Mouse (Mus musculus): ENCODE results near the gene Gpr62. TPM values are rescaled to one million over a fixed set of nuclear protein-coding genes. Genes with fewer than 3 reads are reported as not detected.

The Gpr62 gene
- polyA plus RNA-seq, 1 experiment from 2014 or later = 0.41 TPM

- WGBS = 35% methylated on average over 9 of the region's 9 CpGs
- H3K4me1 ChIP-seq (replicated peaks) = peaks cover 46% of the 10 kb centered on the region
- no peak for ATAC-seq (ENCODE audit: insufficient number of reproducible peaks, low FRiP score)
Observed at GRCm38 (mm10) chr9:106447951-106448350, 17.8 kb downstream of the Gpr62 start.

GRCm38 (mm10) chr9:106447348-106447747 lies 18.4 kb downstream of the Gpr62 start, which contains the start of the genes Abhd14b and Abhd14a:
Gene Abhd14b (plus strand): TSS chr9:106447459.
Gene Abhd14a (minus strand): TSS chr9:106447678.
- ATAC-seq (ENCODE audit: insufficient number of reproducible peaks, low FRiP score) = peak; percentile 84
- 0% methylated on average over 24 of the region's 24 CpGs for WGBS

More at GRCm38 (mm10) chr9:106447951-106448350, 17.8 kb downstream of the Gpr62 start:
- peak overlapping the region; percentile 79 for H3K4me2 ChIP-seq
- H3K9me3 ChIP-seq (replicated peaks) = no peaks in the 10 kb centered on the region
- no peaks in the 10 kb centered on the region for H3K27me3 ChIP-seq (replicated peaks)
- H3K36me3 ChIP-seq = no peaks in the 10 kb centered on the region
- H3K9ac ChIP-seq = peak overlapping the region; percentile 63
- peak overlapping the region; percentile 38; the same call in 1 of the 2 replicates for H3K27ac ChIP-seq (ENCODE audit: poor library complexity, severe bottlenecking)
- H3K4me3 ChIP-seq = peak overlapping the region; percentile 54

GRCm38 (mm10) chr9:106444836-106445235 lies 20.9 kb downstream of the Gpr62 start:
- Histone ChIP-seq H3K4me1 (replicated peaks) (peaks cover 19% of the 10 kb centered on the region), H3K27me3 (replicated peaks) (no peaks in the 10 kb centered on the region), H3K4me3 (no peak overlapping the region), H3K4me2 (no peak overlapping the region), H3K9ac (no peak overlapping the region), H3K36me3 (no peaks in the 10 kb centered on the region), H3K27ac (ENCODE audit: poor library complexity, severe bottlenecking) (no peak overlapping the region), H3K9me3 (replicated peaks) (no peaks in the 10 kb centered on the region)
- no peak for ATAC-seq (ENCODE audit: insufficient number of reproducible peaks, low FRiP score)
- 74% methylated on average over 4 of the region's 4 CpGs for WGBS

More at GRCm38 (mm10) chr9:106447348-106447747, 18.4 kb downstream of the Gpr62 start, which contains the start of the genes Abhd14b and Abhd14a:
- no peaks in the 10 kb centered on the region for H3K27me3 ChIP-seq (replicated peaks)
- H3K36me3 ChIP-seq = no peaks in the 10 kb centered on the region
- no peaks in the 10 kb centered on the region for H3K9me3 ChIP-seq (replicated peaks)
- peak within 1 kb of the TSS; percentile 63 for H3K9ac ChIP-seq
- H3K27ac ChIP-seq (ENCODE audit: poor library complexity, severe bottlenecking) = peak within 1 kb of the TSS; percentile 40
- peaks cover 40% of the 10 kb centered on the region for H3K4me1 ChIP-seq (replicated peaks)
- peak within 1 kb of the TSS; percentile 79 for H3K4me2 ChIP-seq
- peak within 1 kb of the TSS; percentile 54 for H3K4me3 ChIP-seq

GRCm38 (mm10) chr9:106442680-106443079 lies 23.1 kb downstream of the Gpr62 start:
- Histone ChIP-seq H3K4me1 (replicated peaks) (peaks cover 11% of the 10 kb centered on the region), H3K27ac (ENCODE audit: poor library complexity, severe bottlenecking) (no peak overlapping the region), H3K9ac (no peak overlapping the region), H3K4me3 (no peak overlapping the region), H3K4me2 (no peak overlapping the region), H3K27me3 (replicated peaks) (no peaks in the 10 kb centered on the region), H3K36me3 (no peaks in the 10 kb centered on the region), H3K9me3 (replicated peaks) (no peaks in the 10 kb centered on the region)
- 69% methylated on average over 5 of the region's 5 CpGs for WGBS
- no peak for ATAC-seq (ENCODE audit: insufficient number of reproducible peaks, low FRiP score)

GRCm38 (mm10) chr9:106436566-106436965 lies 29.2 kb downstream of the Gpr62 start:
- H3K4me2 ChIP-seq = no peak overlapping the region
- H3K4me3 ChIP-seq = no peak overlapping the region
- H3K27me3 ChIP-seq (replicated peaks) = no peaks in the 10 kb centered on the region
- no peak overlapping the region for H3K9ac ChIP-seq
- WGBS = 81% methylated on average over 9 of the region's 9 CpGs
- H3K27ac ChIP-seq (ENCODE audit: poor library complexity, severe bottlenecking) = no peak overlapping the region
- H3K4me1 ChIP-seq (replicated peaks) = peaks cover 32% of the 10 kb centered on the region
- H3K9me3 ChIP-seq (replicated peaks) = no peaks in the 10 kb centered on the region
- H3K36me3 ChIP-seq = peaks cover 34% of the 10 kb centered on the region
- ATAC-seq (ENCODE audit: insufficient number of reproducible peaks, low FRiP score) = no peak

GRCm38 (mm10) chr9:106433389-106433788 lies 32.3 kb downstream of the Gpr62 start:
- no peak for ATAC-seq (ENCODE audit: insufficient number of reproducible peaks, low FRiP score)
- Histone ChIP-seq H3K4me3 (no peak overlapping the region), H3K27ac (ENCODE audit: poor library complexity, severe bottlenecking) (no peak overlapping the region), H3K4me1 (replicated peaks) (peaks cover 37% of the 10 kb centered on the region), H3K36me3 (peaks cover 43% of the 10 kb centered on the region), H3K9me3 (replicated peaks) (no peaks in the 10 kb centered on the region), H3K9ac (peak overlapping the region; percentile 3; the same call in 1 of the 2 replicates), H3K4me2 (no peak overlapping the region), H3K27me3 (replicated peaks) (no peaks in the 10 kb centered on the region)
- 75% methylated on average over 7 of the region's 7 CpGs for WGBS

- peak overlapping the region; percentile 97 for H3K27ac ChIP-seq (ENCODE audit: poor library complexity, severe bottlenecking)
- 2% methylated on average over 4 of the region's 4 CpGs for WGBS
- peak overlapping the region; percentile 79 for H3K4me2 ChIP-seq
- no peaks in the 10 kb centered on the region for H3K9me3 ChIP-seq (replicated peaks)
- peak overlapping the region; percentile 99 for H3K9ac ChIP-seq
- H3K4me1 ChIP-seq (replicated peaks) = peaks cover 24% of the 10 kb centered on the region
- H3K36me3 ChIP-seq = peaks cover 38% of the 10 kb centered on the region
- peak overlapping the region; percentile 95 for H3K4me3 ChIP-seq
- ATAC-seq (ENCODE audit: insufficient number of reproducible peaks, low FRiP score) = no peak
- H3K27me3 ChIP-seq (replicated peaks) = no peaks in the 10 kb centered on the region
Observed at GRCm38 (mm10) chr9:106430015-106430264, 35.8 kb downstream of the Gpr62 start.

- Histone ChIP-seq H3K36me3 (peaks cover 36% of the 10 kb centered on the region), H3K9me3 (replicated peaks) (no peaks in the 10 kb centered on the region), H3K4me2 (peak within 1 kb of the TSS; percentile 79), H3K9ac (peak within 1 kb of the TSS; percentile 99), H3K27me3 (replicated peaks) (no peaks in the 10 kb centered on the region), H3K4me1 (replicated peaks) (peaks cover 24% of the 10 kb centered on the region), H3K27ac (ENCODE audit: poor library complexity, severe bottlenecking) (peak within 1 kb of the TSS; percentile 97), H3K4me3 (peak within 1 kb of the TSS; percentile 95)
- under 1% methylated on average over 55 of the region's 55 CpGs for WGBS
- ATAC-seq (ENCODE audit: insufficient number of reproducible peaks, low FRiP score) = peak; percentile 89
Observed at GRCm38 (mm10) chr9:106429221-106430014, 36.3 kb downstream of the Gpr62 start, which contains the start of gene Rpl29. Gene Rpl29 (plus strand): TSS chr9:106429454.

GRCm38 (mm10) chr9:106428719-106429220 lies 37.0 kb downstream of the Gpr62 start:
- 20% methylated on average over 11 of the region's 11 CpGs for WGBS
- Histone ChIP-seq H3K9ac (peak overlapping the region; percentile 99), H3K36me3 (peaks cover 31% of the 10 kb centered on the region), H3K4me1 (replicated peaks) (peaks cover 24% of the 10 kb centered on the region), H3K27ac (ENCODE audit: poor library complexity, severe bottlenecking) (peak overlapping the region; percentile 97), H3K9me3 (replicated peaks) (no peaks in the 10 kb centered on the region), H3K27me3 (replicated peaks) (no peaks in the 10 kb centered on the region), H3K4me3 (peak overlapping the region; percentile 95), H3K4me2 (peak overlapping the region; percentile 79)
- peak; percentile 46 for ATAC-seq (ENCODE audit: insufficient number of reproducible peaks, low FRiP score)

- Histone ChIP-seq H3K9me3 (replicated peaks) (no peaks in the 10 kb centered on the region), H3K4me3 (no peak overlapping the region), H3K27ac (ENCODE audit: poor library complexity, severe bottlenecking) (no peak overlapping the region), H3K36me3 (no peaks in the 10 kb centered on the region), H3K9ac (0 out of 2 replicates have a peak overlapping the region, but pooled peaks have one; percentile 2), H3K27me3 (replicated peaks) (0 out of 2 replicates have a peak, but pooled peaks cover 6% of the 10 kb centered on the region), H3K4me1 (replicated peaks) (peaks cover 38% of the 10 kb centered on the region), H3K4me2 (peak overlapping the region; percentile 42)
- peak; percentile 59 for ATAC-seq (ENCODE audit: insufficient number of reproducible peaks, low FRiP score)
- 0% methylated on average over 3 of the region's 3 CpGs for WGBS
Observed at GRCm38 (mm10) chr9:106421865-106422160, 43.9 kb downstream of the Gpr62 start.

- no peaks in the 10 kb centered on the region for H3K9me3 ChIP-seq (replicated peaks)
- H3K9ac ChIP-seq = 0 out of 2 replicates have a peak overlapping the region, but pooled peaks have one; percentile 2
- ATAC-seq (ENCODE audit: insufficient number of reproducible peaks, low FRiP score) = no peak
- 0 out of 2 replicates have a peak, but pooled peaks cover 6% of the 10 kb centered on the region for H3K27me3 ChIP-seq (replicated peaks)
- H3K4me3 ChIP-seq = no peak overlapping the region
- WGBS = 16% methylated on average over 17 of the region's 18 CpGs
- no peak overlapping the region for H3K27ac ChIP-seq (ENCODE audit: poor library complexity, severe bottlenecking)
- peak overlapping the region; percentile 42 for H3K4me2 ChIP-seq
- peaks cover 41% of the 10 kb centered on the region for H3K4me1 ChIP-seq (replicated peaks)
- no peaks in the 10 kb centered on the region for H3K36me3 ChIP-seq
Observed at GRCm38 (mm10) chr9:106421033-106421864, 44.5 kb downstream of the Gpr62 start.

Measured in heart, embryonic 12.5 days (tissue).